In the genomic region with DNA sequence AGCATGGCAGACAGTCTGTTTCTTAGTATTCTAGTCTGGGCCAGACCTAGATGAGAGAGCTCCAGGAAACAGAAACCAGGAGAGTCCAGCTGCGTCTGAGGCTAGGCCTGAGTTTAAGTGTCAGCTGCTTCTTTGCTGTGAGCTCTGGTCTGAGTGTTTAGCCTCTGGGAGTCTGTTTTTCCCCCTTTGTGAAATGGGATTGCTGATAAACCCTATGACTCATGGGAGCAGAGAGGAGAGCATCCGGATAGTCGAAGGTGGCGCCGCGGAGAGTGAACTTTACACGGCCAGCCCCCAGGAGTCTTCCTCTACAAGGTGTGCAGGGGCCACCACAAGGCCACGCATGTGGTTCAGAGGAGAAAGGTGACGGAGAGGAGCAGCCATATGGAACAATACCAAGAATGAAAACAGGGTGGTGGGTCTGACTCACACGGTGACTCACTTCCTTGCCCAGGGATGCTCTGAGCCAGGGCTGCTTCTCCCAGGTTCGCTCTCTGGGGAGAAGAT, we compare ENCODE assay signal across 9 mouse cellular contexts. TPM values are rescaled to one million over a fixed set of nuclear protein-coding genes. Genes with fewer than 3 reads are reported as not detected.
DNase-seq lines count a peak whose midpoint lies in the region; ATAC-seq and TF ChIP-seq lines count a peak whose summit lies in the region.
"Had no signal": no experiment of that assay in that cellular context is flagged by ENCODE, and none has a peak within 500 bp of the region (broad histone marks: within the 10 kb centered on the region; RNA-seq: fewer than 3 reads in every experiment).

No protein-coding gene starts in this region.

- WGBS in intestine, embryonic 15.5 days: 49% methylated on average over 11 of the region's 11 CpGs
- WGBS in forebrain, embryonic 13.5 days: 84% methylated on average over 11 of the region's 11 CpGs
- WGBS in hindbrain, embryonic 14.5 days: 76% methylated on average over 11 of the region's 11 CpGs

- H3K27ac ChIP-seq in embryonic fibroblast, embryonic 13.5 days (ENCODE audit: insufficient read depth, low read length): peak overlapping the region; percentile 88
- peak overlapping the region; percentile 6; the same call in 1 of the 2 replicates for H3K27ac ChIP-seq in intestine, embryonic 15.5 days
- no peak overlapping the region for H3K27ac ChIP-seq in forebrain, embryonic 13.5 days
- H3K27ac ChIP-seq in hindbrain, embryonic 14.5 days: no peak overlapping the region
- H3K27ac ChIP-seq: neural tube, embryonic 12.5 days had no signal

- no peaks in the 10 kb centered on the region for H3K36me3 ChIP-seq in intestine, embryonic 15.5 days
- H3K36me3 ChIP-seq in forebrain, embryonic 13.5 days (ENCODE audit: poor library complexity, severe bottlenecking): no peaks in the 10 kb centered on the region
- no peaks in the 10 kb centered on the region for H3K36me3 ChIP-seq in hindbrain, embryonic 14.5 days (replicated peaks; ENCODE audit: control insufficient read depth, insufficient read depth)
- H3K36me3 ChIP-seq: neural tube, embryonic 12.5 days had no signal

- H3K4me2 ChIP-seq in intestine, embryonic 15.5 days (replicated peaks): no peak overlapping the region; the same call in 1 of the 2 replicates
- H3K4me2 ChIP-seq in forebrain, embryonic 13.5 days: no peak overlapping the region
- no peak overlapping the region for H3K4me2 ChIP-seq in hindbrain, embryonic 14.5 days (replicated peaks)
- H3K4me2 ChIP-seq: neural tube, embryonic 12.5 days had no signal

- H3K27me3 ChIP-seq in intestine, embryonic 15.5 days (replicated peaks): no peaks in the 10 kb centered on the region
- H3K27me3 ChIP-seq in forebrain, embryonic 13.5 days: no peaks in the 10 kb centered on the region
- no peaks in the 10 kb centered on the region for H3K27me3 ChIP-seq in hindbrain, embryonic 14.5 days (ENCODE audit: control insufficient read depth, insufficient read depth, low read length)
- H3K27me3 ChIP-seq: neural tube, embryonic 12.5 days had no signal

- no peak overlapping the region for H3K4me3 ChIP-seq in embryonic fibroblast, embryonic 13.5 days (ENCODE audit: insufficient read depth, low read length)
- no peak overlapping the region for H3K4me3 ChIP-seq in intestine, embryonic 15.5 days (replicated peaks)
- no peak overlapping the region for H3K4me3 ChIP-seq in forebrain, embryonic 13.5 days
- no peak overlapping the region for H3K4me3 ChIP-seq in hindbrain, embryonic 14.5 days (replicated peaks; ENCODE audit: low read length)
- H3K4me3 ChIP-seq: neural tube, embryonic 12.5 days had no signal

- peaks cover 18% of the 10 kb centered on the region for H3K4me1 ChIP-seq in embryonic fibroblast, embryonic 13.5 days (ENCODE audit: control insufficient read depth, insufficient read depth, low read length)
- peaks cover 11% of the 10 kb centered on the region for H3K4me1 ChIP-seq in intestine, embryonic 15.5 days (replicated peaks)
- H3K4me1 ChIP-seq in forebrain, embryonic 13.5 days: no peaks in the 10 kb centered on the region
- H3K4me1 ChIP-seq in hindbrain, embryonic 14.5 days (replicated peaks; ENCODE audit: control insufficient read depth, insufficient read depth, low read length): no peaks in the 10 kb centered on the region
- H3K4me1 ChIP-seq: neural tube, embryonic 12.5 days had no signal

- H3K9ac ChIP-seq in intestine, embryonic 15.5 days: no peak overlapping the region
- no peak overlapping the region for H3K9ac ChIP-seq in forebrain, embryonic 13.5 days
- no peak overlapping the region for H3K9ac ChIP-seq in hindbrain, embryonic 14.5 days
- H3K9ac ChIP-seq: neural tube, embryonic 12.5 days had no signal

- peak; percentile 79 for ATAC-seq in intestine, embryonic 15.5 days
- ATAC-seq in forebrain, embryonic 13.5 days: no peak
- no peak for ATAC-seq in hindbrain, embryonic 14.5 days (ENCODE audit: low FRiP score)

- H3K9me3 ChIP-seq in intestine, embryonic 15.5 days: no peaks in the 10 kb centered on the region
- H3K9me3 ChIP-seq in forebrain, embryonic 13.5 days (replicated peaks): no peaks in the 10 kb centered on the region
- H3K9me3 ChIP-seq in hindbrain, embryonic 14.5 days (ENCODE audit: control insufficient read depth, low read length): no peaks in the 10 kb centered on the region
- H3K9me3 ChIP-seq: neural tube, embryonic 12.5 days had no signal

- TF ChIP-seq POLR2A in embryonic fibroblast, embryonic 13.5 days (IDR thresholded peaks at IDR 0.05; ENCODE audit: low read depth, low read length): no peak

- TF ChIP-seq CTCF in embryonic fibroblast, embryonic 13.5 days (IDR thresholded peaks at IDR 0.05; ENCODE audit: borderline replicate concordance, insufficient read depth, low read length): no peak

- peak; percentile 62 for DNase-seq in urinary bladder, adult 18-20 months (ENCODE audit: low spot score in 2 of 2)
- no peak for DNase-seq in urinary bladder, postnatal 10 days (ENCODE audit: low spot score)
- DNase-seq in cerebellum, adult 18-20 months: no peak
- DNase-seq in retina, embryonic 14.5 days (ENCODE audit: low spot score): no peak
- no peak for DNase-seq in hindbrain, embryonic 14.5 days (ENCODE audit: low spot score)

RNA-seq across cellular contexts. Expression of gene Nfat5, which starts 38.3 kb away (rescaled TPM):
- polyA plus RNA-seq in embryonic fibroblast, embryonic 13.5 days (2011; ENCODE audit: insufficient read length, low read depth, missing spikeins): 89.1 and 108 TPM in 2 replicates
- 8.6 and 9.0 TPM in 2 replicates for polyA plus RNA-seq in intestine, embryonic 15.5 days (2015; fragmentation: Nextera tagmentation; extraction: Ambion mirVana)
- 9.9 and 10.2 TPM in 2 replicates for polyA plus RNA-seq in forebrain, embryonic 13.5 days (2015; fragmentation: Nextera tagmentation; extraction: Ambion mirVana)
- 8.0 and 12.0 TPM in 2 replicates for polyA plus RNA-seq in hindbrain, embryonic 14.5 days (2014; fragmentation: Nextera tagmentation; extraction: Ambion mirVana)

Comparison
In these comparisons a context has a peak if more than half of its experiments do, and no peak if none do; other contexts are left out.
1. DNase-seq: peak in urinary bladder, adult 18-20 months (2 of 2); none in urinary bladder, postnatal 10 days (single experiment), cerebellum, adult 18-20 months (0 of 2), retina, embryonic 14.5 days (single experiment) and hindbrain, embryonic 14.5 days (single experiment).
2. H3K27ac ChIP-seq: peak in embryonic fibroblast, embryonic 13.5 days (single experiment) and intestine, embryonic 15.5 days (single experiment); none in forebrain, embryonic 13.5 days (single experiment) and hindbrain, embryonic 14.5 days (single experiment).